In genomic region chr9:119646942-119647547, GRCm38 (mm10) we compare ENCODE assay signal across 8 mouse cellular contexts.
DNase-seq lines count a peak whose midpoint lies in the region; ATAC-seq and TF ChIP-seq lines count a peak whose summit lies in the region.
"Had no signal": no experiment of that assay in that cellular context is flagged by ENCODE, and none has a peak within 500 bp of the region (broad histone marks: within the 10 kb centered on the region; RNA-seq: fewer than 3 reads in every experiment).

No protein-coding gene starts in this region.

- no peaks in the 10 kb centered on the region for H3K9me3 ChIP-seq in liver, embryonic 12.5 days (replicated peaks)
- no peaks in the 10 kb centered on the region for H3K9me3 ChIP-seq in liver, postnatal 0 days (ENCODE audit: low read length)
- H3K9me3 ChIP-seq: heart, embryonic 15.5 days had no signal

- DNase-seq in liver: peak; percentile 70
- DNase-seq in T-cell, adult 2 months (ENCODE audit: low spot score): peak; percentile 72
- peak; percentile 62 to 79 for DNase-seq in cerebellum, postnatal 25 days
- DNase-seq in kidney, postnatal 10 days: peak; percentile 72
- DNase-seq in liver, postnatal 0 days: peak; percentile 78
- peak; percentile 12 to 13 for DNase-seq in right cerebral cortex, postnatal 36 days (ENCODE audit: low spot score in 2 of 2)

- peak; percentile 79 for TF ChIP-seq CTCF in liver, postnatal 0 days (IDR thresholded peaks at IDR 0.05; ENCODE audit: low read depth)

- no peak overlapping the region for H3K4me2 ChIP-seq in liver, embryonic 12.5 days
- H3K4me2 ChIP-seq in liver, postnatal 0 days (ENCODE audit: low read depth, low read length): no peak overlapping the region
- H3K4me2 ChIP-seq: heart, embryonic 15.5 days had no signal

- no peak overlapping the region for H3K4me3 ChIP-seq in liver, embryonic 12.5 days
- no peak overlapping the region for H3K4me3 ChIP-seq in liver, postnatal 0 days (ENCODE audit: low read depth, low read length)
- H3K4me3 ChIP-seq: heart, embryonic 15.5 days had no signal

- H3K9ac ChIP-seq in liver, embryonic 12.5 days: no peak overlapping the region
- H3K9ac ChIP-seq in liver, postnatal 0 days (replicated peaks): no peak overlapping the region
- H3K9ac ChIP-seq: heart, embryonic 15.5 days had no signal

- no peak for TF ChIP-seq EP300 in liver, postnatal 0 days (IDR thresholded peaks at IDR 0.05; ENCODE audit: low read depth)

- H3K27me3 ChIP-seq in liver, embryonic 12.5 days (replicated peaks): no peaks in the 10 kb centered on the region
- no peaks in the 10 kb centered on the region for H3K27me3 ChIP-seq in liver, postnatal 0 days (ENCODE audit: insufficient read depth, low read length)
- H3K27me3 ChIP-seq: heart, embryonic 15.5 days had no signal

- WGBS in liver, embryonic 12.5 days (ENCODE audit: insufficient replicate concordance): 50% methylated on average over 8 of the region's 8 CpGs
- WGBS in liver, postnatal 0 days (ENCODE audit: insufficient replicate concordance): 57% methylated on average over 8 of the region's 8 CpGs

- no peak overlapping the region for H3K27ac ChIP-seq in liver, embryonic 12.5 days
- no peak overlapping the region for H3K27ac ChIP-seq in liver, postnatal 0 days (ENCODE audit: low read depth)
- H3K27ac ChIP-seq: heart, embryonic 15.5 days had no signal

- H3K36me3 ChIP-seq in liver, embryonic 12.5 days: no peaks in the 10 kb centered on the region
- H3K36me3 ChIP-seq in liver, postnatal 0 days (replicated peaks; ENCODE audit: insufficient read depth, low read length): no peaks in the 10 kb centered on the region
- H3K36me3 ChIP-seq: heart, embryonic 15.5 days had no signal

- ATAC-seq in liver, embryonic 12.5 days: no peak
- ATAC-seq in liver, postnatal 0 days: no peak

- peaks cover 3% of the 10 kb centered on the region; the same call in 1 of the 2 replicates for H3K4me1 ChIP-seq in liver, embryonic 12.5 days
- H3K4me1 ChIP-seq in liver, postnatal 0 days (ENCODE audit: insufficient read depth): no peaks in the 10 kb centered on the region
- H3K4me1 ChIP-seq: heart, embryonic 15.5 days had no signal

Comparison
In these comparisons a context has a peak if more than half of its experiments do, and no peak if none do; other contexts are left out.
1. DNase-seq: peak in every context shown above with its lines; median percentile 78 in liver, postnatal 0 days; 72 in T-cell, adult 2 months; 72 in kidney, postnatal 10 days; 70 in cerebellum, postnatal 25 days; 70 in liver; 12 in right cerebral cortex, postnatal 36 days.